Mouse (Mus musculus): ENCODE data around the gene Top2b.
A peak's percentile ranks its signal among the peaks of the same experiment; 100 is the strongest.

The Top2b gene

GRCm38 (mm10) chr14:16364878-16365337, at the start of gene Top2b:
Top2b (plus strand) TSS chr14:16365179.
- DNase-seq (ENCODE audit: low spot score) = peak; percentile 96

DNA sequence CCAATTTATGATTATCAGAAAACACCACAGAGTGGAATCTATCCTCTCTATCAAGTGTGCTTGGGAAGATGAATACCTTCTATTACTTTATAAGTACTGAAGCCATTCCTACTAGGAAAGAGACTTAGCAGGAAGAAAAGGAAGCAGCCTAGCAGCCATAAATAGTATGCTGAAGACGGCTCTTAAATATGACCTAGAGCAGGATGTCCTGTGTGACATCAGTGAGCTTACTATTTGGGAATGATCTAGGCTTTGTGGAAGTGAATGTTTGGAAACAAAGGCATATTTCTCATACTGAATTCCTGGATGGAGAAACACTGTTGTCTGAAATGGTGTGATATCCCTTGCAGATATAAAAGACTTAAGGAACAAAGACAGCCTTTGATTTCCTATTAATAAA, 48.3 kb upstream of the Top2b start:
- no peak for DNase-seq (ENCODE audit: low spot score)

- DNase-seq (ENCODE audit: low spot score) = no peak
Observed at GRCm38 (mm10) chr14:16319818-16320217, 45.2 kb upstream of the Top2b start.

DNA sequence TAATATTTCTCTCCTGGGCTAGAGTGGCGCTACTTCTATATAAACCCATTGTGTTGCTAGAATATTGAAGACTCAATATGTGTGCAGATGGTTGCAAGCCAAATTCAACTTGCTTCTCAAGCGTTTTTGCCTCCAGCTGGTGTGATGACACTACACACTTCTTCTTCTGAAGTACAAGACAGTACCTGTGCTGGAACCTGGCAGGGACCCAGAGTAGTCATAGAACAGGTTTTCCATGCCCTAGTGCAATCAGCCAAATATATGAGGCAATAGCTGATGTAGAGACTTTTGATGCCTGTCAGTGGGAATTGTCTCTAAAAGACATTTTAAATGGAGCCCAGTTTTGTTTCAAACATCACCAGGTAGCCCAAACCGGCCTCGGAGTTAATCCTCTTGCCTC, 40.6 kb upstream of the Top2b start:
- DNase-seq (ENCODE audit: low spot score) = no peak

DNA sequence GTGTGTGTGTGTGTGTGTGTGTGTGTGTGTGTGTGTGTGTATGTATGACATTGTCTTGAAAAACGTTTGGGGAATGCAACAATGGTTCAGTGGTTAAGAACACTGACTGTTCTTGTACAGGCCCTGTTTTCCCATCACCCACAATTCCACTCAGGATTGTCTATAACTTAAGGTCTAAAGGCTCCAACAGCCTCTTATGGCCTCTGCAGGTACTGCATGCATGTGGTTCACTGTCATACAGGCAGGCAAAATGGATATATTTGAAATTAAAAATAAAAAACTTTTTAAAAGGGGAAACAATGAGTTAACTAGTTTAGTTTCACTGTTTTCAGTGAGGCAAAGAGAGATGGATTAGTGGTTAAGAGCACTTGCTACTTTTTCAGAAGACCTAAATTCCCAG, 39.8 kb upstream of the Top2b start:
- no peak for DNase-seq (ENCODE audit: low spot score)

GRCm38 (mm10) chr14:16328531-16328930, 36.4 kb upstream of the Top2b start:
- peak; percentile 57 for DNase-seq (ENCODE audit: low spot score)

GRCm38 (mm10) chr14:16328959-16329480, 36.0 kb upstream of the Top2b start:
- no peak for DNase-seq (ENCODE audit: low spot score)

- DNase-seq (ENCODE audit: low spot score) = no peak
Observed at GRCm38 (mm10) chr14:16329756-16330155, 35.2 kb upstream of the Top2b start.

DNA sequence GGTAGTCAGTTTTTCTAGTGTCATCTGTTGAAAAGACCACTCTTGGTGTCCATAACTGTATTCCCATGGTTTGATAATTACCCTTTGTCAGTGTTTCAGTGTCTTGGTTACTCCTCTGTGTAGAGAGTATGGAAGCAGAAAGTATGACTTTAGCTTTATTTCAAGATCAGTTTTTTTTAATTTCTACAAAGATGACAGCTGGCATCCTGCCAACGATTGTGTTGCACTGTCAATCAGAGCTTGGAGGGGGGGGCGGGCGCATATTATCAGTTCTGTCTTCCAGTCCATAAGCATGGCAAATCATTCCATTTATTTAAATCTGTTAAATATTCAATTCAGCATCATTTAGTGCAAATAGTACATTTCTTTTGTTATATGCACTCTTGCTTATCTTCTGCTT, 30.7 kb upstream of the Top2b start:
- DNase-seq (ENCODE audit: low spot score) = no peak

GRCm38 (mm10) chr14:16335835-16336417, 29.1 kb upstream of the Top2b start:
- DNase-seq (ENCODE audit: low spot score) = no peak

- no peak for DNase-seq (ENCODE audit: low spot score)
Observed at GRCm38 (mm10) chr14:16347505-16347904, 17.5 kb upstream of the Top2b start.

GRCm38 (mm10) chr14:16359704-16360103, 5.3 kb upstream of the Top2b start:
- DNase-seq (ENCODE audit: low spot score) = no peak

GRCm38 (mm10) chr14:16364161-16364831, 683 bp upstream of the Top2b start:
- DNase-seq (ENCODE audit: low spot score) = peak; percentile 70

DNA sequence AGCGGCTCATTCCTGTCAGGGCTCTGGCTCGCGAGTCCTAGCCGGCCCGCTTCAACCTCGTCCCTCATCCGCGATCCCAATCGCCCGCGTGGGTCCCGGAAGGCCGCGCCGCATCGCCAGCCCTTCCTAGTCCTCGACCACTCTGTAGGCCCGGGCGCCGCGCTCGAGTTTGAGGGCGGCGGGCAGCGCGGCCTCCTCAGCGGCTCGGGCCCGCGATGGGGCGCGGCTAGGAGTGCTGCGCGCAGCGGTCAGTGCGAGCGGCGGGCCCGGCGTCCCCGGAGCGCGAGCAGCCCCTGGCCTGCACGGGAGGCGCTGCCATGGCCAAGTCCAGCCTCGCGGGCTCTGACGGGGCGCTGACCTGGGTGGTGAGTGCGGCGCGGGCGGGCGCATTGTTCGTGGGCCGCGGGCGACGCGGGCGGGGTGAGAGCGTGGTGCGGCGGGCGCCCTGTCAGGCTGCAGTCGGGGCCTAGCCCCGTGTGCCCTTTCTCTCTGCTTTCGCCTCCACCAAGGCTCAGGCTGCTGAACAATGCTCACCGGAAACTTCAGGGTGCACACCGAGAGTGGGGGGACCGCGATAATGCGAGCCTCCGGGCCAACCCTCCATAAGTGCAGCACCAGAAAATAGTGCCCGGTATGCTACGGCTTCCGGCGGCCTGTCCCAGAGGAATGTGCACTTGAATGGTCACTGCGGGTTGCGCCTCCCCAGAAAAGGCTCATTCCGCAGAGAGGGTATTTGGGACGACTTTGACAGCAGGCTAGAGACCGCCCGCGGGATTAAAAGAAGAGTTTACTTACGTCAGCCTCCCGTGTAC, 589 bp downstream of the Top2b start:
- peak; percentile 84 for DNase-seq (ENCODE audit: low spot score)

GRCm38 (mm10) chr14:16366174-16366889, 1.4 kb downstream of the Top2b start:
- DNase-seq (ENCODE audit: low spot score) = no peak

GRCm38 (mm10) chr14:16366986-16367385, 2.0 kb downstream of the Top2b start:
- no peak for DNase-seq (ENCODE audit: low spot score)

DNA sequence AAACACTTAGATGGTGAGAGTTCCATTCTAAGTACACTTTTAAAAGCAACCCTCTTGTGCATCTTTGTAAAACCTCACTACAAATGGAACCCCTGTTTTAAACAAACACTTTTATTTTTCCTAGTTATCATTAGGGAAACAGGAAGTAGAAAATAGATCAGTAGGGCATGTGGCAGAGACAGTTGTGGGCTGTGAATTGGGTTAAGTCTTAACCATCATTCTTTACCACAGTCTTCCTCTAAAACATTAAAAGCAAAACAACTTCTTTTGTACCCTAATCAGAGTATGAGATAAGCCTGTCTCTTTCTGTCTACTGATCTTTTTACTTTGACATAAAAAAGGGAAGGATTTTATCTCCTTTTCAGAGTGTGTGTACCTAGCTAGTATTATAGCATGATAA, 7.8 kb downstream of the Top2b start:
- DNase-seq (ENCODE audit: low spot score) = no peak

DNA sequence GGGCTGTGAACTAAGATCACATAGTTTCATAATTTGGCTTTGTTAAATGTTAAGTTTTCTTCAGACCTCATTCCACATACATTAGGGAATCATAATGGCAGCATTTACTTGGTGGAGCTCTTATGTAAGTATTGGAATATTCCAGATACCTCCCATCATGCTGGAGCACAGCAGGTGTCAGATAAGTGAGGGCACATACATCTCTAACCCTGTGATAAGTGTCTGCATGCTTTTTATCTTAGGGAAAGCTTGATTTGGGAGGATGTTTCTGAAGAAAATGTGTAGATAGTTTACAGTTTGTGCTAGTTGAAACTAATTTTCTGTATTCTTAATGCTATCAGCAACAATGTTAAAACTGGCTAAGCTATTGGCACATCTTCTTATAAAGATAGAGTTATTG, 8.2 kb downstream of the Top2b start:
- DNase-seq (ENCODE audit: low spot score) = no peak

DNA sequence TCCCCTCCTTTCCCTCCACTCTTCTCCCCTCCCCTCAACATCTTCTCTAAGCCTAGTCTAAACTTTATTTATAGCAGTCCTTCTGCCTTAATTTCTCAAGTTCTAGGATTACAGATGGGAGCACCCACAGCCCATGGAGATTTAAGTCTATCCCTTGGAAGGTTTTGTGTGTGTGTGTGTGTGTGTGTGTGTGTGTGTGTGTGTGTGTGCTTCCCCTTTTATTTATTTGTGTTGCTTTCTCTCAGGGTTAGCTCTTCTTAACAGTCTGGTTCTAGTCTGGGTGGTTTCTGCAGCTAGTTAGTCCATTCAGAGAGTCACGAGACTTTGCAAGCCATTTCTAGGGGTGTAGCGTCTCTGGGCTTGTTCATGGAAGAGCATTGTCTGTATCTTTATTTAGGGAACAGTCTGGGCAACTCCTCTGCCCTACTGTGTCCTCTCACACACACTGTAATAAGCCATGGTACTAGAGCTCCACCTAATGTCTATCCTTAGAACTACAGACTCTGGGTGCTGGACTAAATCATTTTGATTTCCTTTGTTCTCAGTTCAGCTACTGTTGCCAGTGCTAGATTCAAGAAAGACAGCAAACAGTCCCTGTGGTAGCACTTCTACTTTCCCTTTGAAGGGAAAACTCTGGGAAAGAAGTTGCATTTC, 15.1 kb downstream of the Top2b start:
- no peak for DNase-seq (ENCODE audit: low spot score)

- DNase-seq (ENCODE audit: low spot score) = no peak
Observed at GRCm38 (mm10) chr14:16384783-16385182, 19.8 kb downstream of the Top2b start.

DNA sequence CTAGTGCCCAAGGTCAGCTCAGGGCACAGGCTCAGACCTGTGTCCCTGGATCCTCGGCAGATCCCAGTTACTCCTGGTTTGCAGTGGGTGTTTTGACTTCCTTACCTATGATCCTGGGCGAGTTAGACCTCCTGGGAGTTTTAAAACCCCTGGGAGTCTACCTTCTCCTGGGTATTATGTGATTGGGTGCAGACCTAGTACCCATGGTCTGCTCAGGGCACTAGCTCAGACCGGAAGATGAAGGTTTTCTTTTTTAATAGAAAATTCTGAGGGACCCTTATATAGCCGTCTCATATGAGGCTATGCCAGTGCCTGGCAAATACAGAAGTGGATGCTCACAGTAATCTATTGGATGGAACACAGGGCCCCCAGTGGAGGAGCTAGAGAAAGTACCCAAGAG, 40.2 kb downstream of the Top2b start:
- DNase-seq (ENCODE audit: low spot score) = no peak

GRCm38 (mm10) chr14:16414163-16414562, 49.2 kb downstream of the Top2b start:
- no peak for DNase-seq (ENCODE audit: low spot score)
